Mouse (Mus musculus) adrenal gland, adult 18-20 months (tissue): ENCODE measurements around the gene Eda. TPM values are rescaled to one million over a fixed set of nuclear protein-coding genes. Genes with fewer than 3 reads are reported as not detected.
"Not testable (repeated sequence)": the region's sequence is repeated elsewhere in the genome, so short reads cannot be mapped to it uniquely, and the experiment has no call there.

Experiments used
- DNase-seq, 2 experiments: peaks; one replicate each; pipeline ENCODE4 v3.0.0; 2021 to 2022; ENCODE audit warnings: low spot score in 2 of 2
- microRNA-seq, 2 experiments: library from miRNA; unstranded; fragments of <30 nt; microRNA quantifications; one replicate each; pipeline ENCODE4 v1.2.0; 2021; ENCODE audit warnings: borderline number of aligned reads in 2 of 2
- total RNA-seq, 2 experiments: library from RNA; stranded (reverse); gene quantifications; 1 replicate in 1 of 2; 2 replicates in 1 of 2; pipeline ENCODE4 v1.2.3; 2021

The Eda gene
- total RNA-seq, 2 experiments from 2014 or later, result 7.7 to 7.9 TPM

GRCm38 (mm10) chrX:100401657-100402056 is 426.3 kb downstream of the Eda start:
- no peak for DNase-seq

GRCm38 (mm10) chrX:100409245-100409644 is 433.8 kb downstream of the Eda start:
- no peak for DNase-seq

- no peak for DNase-seq
Measured at GRCm38 (mm10) chrX:100428693-100429092, 453.3 kb downstream of the Eda start, which contains the start of gene Otud6a. Gene Otud6a (plus strand): TSS chrX:100429013.

- no peak for DNase-seq
Measured at GRCm38 (mm10) chrX:100432311-100432710, 456.9 kb downstream of the Eda start.

- not testable (repeated sequence) for DNase-seq
Measured at GRCm38 (mm10) chrX:100442617-100443016, 467.2 kb downstream of the Eda start, which contains the start of gene Awat2. Gene Awat2 (minus strand): TSS chrX:100442717.

GRCm38 (mm10) chrX:100443532-100443931 is 468.1 kb downstream of the Eda start:
- DNase-seq, result no peak

Small RNAs within 50 kb of the gene (microRNA-seq; reads per million reads assigned to microRNA genes)
- gene Mir676, result 2,460 to 4,314 reads per million in 2 experiments

Other genes with a start within 250 kb of the Eda start
- gene Tmem28, start 154.6 kb upstream of the Eda start, total RNA-seq, result 1 to 10 TPM; 3.3 to 5.4 TPM